Mouse (Mus musculus) liver, embryonic 14.5 days (tissue): ENCODE data around the gene Tmem106c. TPM values are rescaled to one million over a fixed set of nuclear protein-coding genes. Genes with fewer than 3 reads are reported as not detected.
A peak's percentile ranks its signal among the peaks of the same experiment; 100 is the strongest.

Experiments used
- ATAC-seq: fragments of 200-750 bp; cut with Nextera tagmentation; 2 replicates; pipeline ENCODE4 v1.8.0; 2017; ENCODE audit warnings: moderate number of reproducible peaks, mild to moderate bottlenecking, moderate library complexity; ENCODE audit not compliant: insufficient read depth
- DNase-seq, 3 experiments: peaks; one replicate each; pipeline ENCODE4 v3.0.0-alpha.2; 2012 to 2013; ENCODE audit warnings: low read depth in 3 of 3, low spot score in 3 of 3
- H3K27ac ChIP-seq: fragments of 300-500 bp; sonication (generic); 2 replicates; pipeline ENCODE4 v1.5.1; 2014; ENCODE audit warnings: moderate library complexity, mild to moderate bottlenecking, control low read depth, inconsistent platforms
- H3K27me3 ChIP-seq: fragments of 300-500 bp; sonication (generic); 2 replicates; pipeline ENCODE4 v1.6.1; 2014; ENCODE audit warnings: mild to moderate bottlenecking, low read length, moderate library complexity; ENCODE audit not compliant: control insufficient read depth, insufficient read depth
- H3K36me3 ChIP-seq: fragments of 300-500 bp; sonication (generic); replicated peaks from 2 replicates; pipeline ENCODE4 v1.6.1; 2014; ENCODE audit warnings: low read depth; ENCODE audit not compliant: control insufficient read depth, insufficient read depth
- H3K4me1 ChIP-seq, 2 experiments: fragments of 200-500 bp in 1 of 2; fragments of 300-500 bp in 1 of 2; sonication (generic) in 1 of 2; replicated peaks; 2 replicates each; pipeline ENCODE4 v1.6.1; 2012 to 2014; ENCODE audit warnings: antibody characterized with exemption in 1 of 2, inconsistent platforms in 1 of 2, low read length in 1 of 2; ENCODE audit not compliant: control insufficient read depth in 2 of 2, insufficient read depth in 2 of 2
- H3K4me2 ChIP-seq: fragments of 300-500 bp; sonication (generic); 2 replicates; pipeline ENCODE4 v1.6.1; 2014; ENCODE audit warnings: low read depth, mild to moderate bottlenecking, control low read depth, moderate library complexity
- H3K4me3 ChIP-seq, 2 experiments: fragments of 200-500 bp in 1 of 2; fragments of 300-500 bp in 1 of 2; sonication (generic) in 1 of 2; 2 replicates each; pipeline ENCODE4 v1.5.1; 2012 to 2014; ENCODE audit warnings: low read depth in 2 of 2, low read length in 2 of 2, mild to moderate bottlenecking in 2 of 2, control low read depth in 1 of 2, inconsistent platforms in 1 of 2, moderate library complexity in 1 of 2; ENCODE audit not compliant: insufficient read depth in 1 of 2
- H3K9ac ChIP-seq: fragments of 300-500 bp; sonication (generic); replicated peaks from 2 replicates; pipeline ENCODE4 v1.6.1; 2014; ENCODE audit warnings: mild to moderate bottlenecking, control low read depth, moderate library complexity
- H3K9me3 ChIP-seq: fragments of 300-500 bp; sonication (generic); 2 replicates; pipeline ENCODE4 v1.6.1; 2016; ENCODE audit warnings: low read length, mixed read lengths; ENCODE audit not compliant: control insufficient read depth
- CTCF ChIP-seq: IDR thresholded peaks from 2 replicates; pipeline ENCODE4 v1.5.1; 2016; ENCODE audit warnings: antibody characterized with exemption, low read depth, control low read depth
- EP300 ChIP-seq: IDR thresholded peaks from 2 replicates; pipeline ENCODE4 v1.6.1; 2016; ENCODE audit warnings: antibody characterized with exemption, low read depth
- WGBS: fragments of 180-500 bp; shearing (Covaris S2); extraction: QIAGEN DNeasy Blood & Tissue Kit; methylation state at CpG from one replicate; pipeline ENCODE4 v1.1.7; 2014; ENCODE audit not compliant: insufficient replicate concordance; 5-methylcytosine and 5-hydroxymethylcytosine counted together
- polyA plus RNA-seq, 2 experiments: library from polyadenylated mRNA; depleted of rRNA in 1 of 2; stranded (reverse) in 1 of 2; unstranded in 1 of 2; fragments of >200 nt; fragmentation: Nextera tagmentation in 1 of 2; extraction: Ambion mirVana in 1 of 2; gene quantifications; 2 replicates each; pipeline versions ENCODE4 v1.2.1 to v1.2.3; 2012 to 2014

Gene Tmem106c
- polyA plus RNA-seq, 2 experiments: 10.5 to 13.2 TPM

- no peaks in the 10 kb centered on the region for H3K9me3 ChIP-seq
- no peaks in the 10 kb centered on the region for H3K36me3 ChIP-seq
- WGBS: 35% methylated on average over 6 of the region's 6 CpGs
- H3K27me3 ChIP-seq: no peaks in the 10 kb centered on the region
- ATAC-seq (no peak), DNase-seq (no peak)
- TF ChIP-seq EP300 (no peak), CTCF (peak; percentile 69)
- H3K27ac ChIP-seq: no peak overlapping the region
- no peak overlapping the region for H3K4me2 ChIP-seq
- no peak overlapping the region for H3K4me3 ChIP-seq
- H3K9ac ChIP-seq: no peak overlapping the region
- no peaks in the 10 kb centered on the region for H3K4me1 ChIP-seq
Measured at GRCm38 (mm10) chr15:97970299-97970698, 6.3 kb downstream of the Tmem106c start.

GRCm38 (mm10) chr15:97972580-97972979, 8.6 kb downstream of the Tmem106c start:
- Histone ChIP-seq H3K27ac (no peak overlapping the region), H3K4me2 (no peak overlapping the region), H3K9ac (no peak overlapping the region), H3K9me3 (no peaks in the 10 kb centered on the region), H3K4me3 (no peak overlapping the region), H3K36me3 (no peaks in the 10 kb centered on the region), H3K4me1 (no peaks in the 10 kb centered on the region), H3K27me3 (no peaks in the 10 kb centered on the region)
- no peak for ATAC-seq
- 65% methylated on average over 6 of the region's 6 CpGs for WGBS
- TF ChIP-seq EP300 (no peak), CTCF (no peak)
- DNase-seq: no peak

GRCm38 (mm10) chr15:97973248-97974005, 9.4 kb downstream of the Tmem106c start:
- H3K4me2 ChIP-seq: no peak overlapping the region
- H3K4me1 ChIP-seq: no peaks in the 10 kb centered on the region
- ATAC-seq: no peak
- H3K4me3 ChIP-seq: no peak overlapping the region
- H3K9me3 ChIP-seq: no peaks in the 10 kb centered on the region
- H3K27ac ChIP-seq: no peak overlapping the region
- H3K9ac ChIP-seq: no peak overlapping the region
- WGBS: 52% methylated on average over 11 of the region's 11 CpGs
- no peaks in the 10 kb centered on the region for H3K36me3 ChIP-seq
- TF ChIP-seq CTCF: no peak
- TF ChIP-seq EP300: no peak
- no peaks in the 10 kb centered on the region for H3K27me3 ChIP-seq
- no peak for DNase-seq

- Histone ChIP-seq H3K4me1 (no peaks in the 10 kb centered on the region), H3K9me3 (no peaks in the 10 kb centered on the region), H3K4me2 (no peak overlapping the region), H3K36me3 (no peaks in the 10 kb centered on the region), H3K9ac (no peak overlapping the region), H3K27ac (no peak overlapping the region), H3K4me3 (no peak overlapping the region), H3K27me3 (no peaks in the 10 kb centered on the region)
- TF ChIP-seq CTCF (no peak), EP300 (no peak)
- DNase-seq: no peak
- 62% methylated on average over 6 of the region's 6 CpGs for WGBS
- no peak for ATAC-seq
Measured at GRCm38 (mm10) chr15:97981560-97981959, 17.6 kb downstream of the Tmem106c start.

- no peaks in the 10 kb centered on the region for H3K36me3 ChIP-seq
- no peaks in the 10 kb centered on the region for H3K9me3 ChIP-seq
- TF ChIP-seq EP300 (no peak), CTCF (no peak)
- H3K27ac ChIP-seq: no peak overlapping the region
- no peak overlapping the region for H3K4me3 ChIP-seq
- peaks cover 0 to 9% of the 10 kb centered on the region in 2 experiments; a peak in 1 of 4 replicates for H3K4me1 ChIP-seq
- 87% methylated on average over 1 of the region's 1 CpGs for WGBS
- no peaks in the 10 kb centered on the region for H3K27me3 ChIP-seq
- no peak overlapping the region for H3K4me2 ChIP-seq
- ATAC-seq (no peak), DNase-seq (no peak)
- H3K9ac ChIP-seq: no peak overlapping the region
Measured at GRCm38 (mm10) chr15:97989544-97989943, 25.5 kb downstream of the Tmem106c start.
